Mouse (Mus musculus) forebrain, embryonic 10.5 days (tissue): ENCODE data around the gene Tmem233. TPM values are rescaled to one million over a fixed set of nuclear protein-coding genes. Genes with fewer than 3 reads are reported as not detected.

ENCODE experiments used
- DNase-seq: peaks from one replicate; pipeline ENCODE4 v3.0.0-alpha.2; 2017; ENCODE audit warnings: low spot score; ENCODE audit errors: extremely low spot score
- H3K27ac ChIP-seq: fragments of 300-500 bp; sonication (generic); 2 replicates; pipeline ENCODE4 v1.5.1; 2016; ENCODE audit warnings: mild to moderate bottlenecking
- H3K27me3 ChIP-seq: fragments of 300-500 bp; sonication (generic); 2 replicates; pipeline ENCODE4 v1.6.1; 2016; ENCODE audit warnings: mild to moderate bottlenecking; ENCODE audit not compliant: poor library complexity, severe bottlenecking
- H3K36me3 ChIP-seq: fragments of 300-500 bp; sonication (generic); replicated peaks from 2 replicates; pipeline ENCODE4 v1.6.1; 2016; ENCODE audit warnings: mild to moderate bottlenecking, moderate library complexity
- H3K4me1 ChIP-seq: fragments of 300-500 bp; sonication (generic); 2 replicates; pipeline ENCODE4 v1.6.1; 2016
- H3K4me3 ChIP-seq: fragments of 300-500 bp; sonication (generic); 2 replicates; pipeline ENCODE4 v1.5.1; 2016; ENCODE audit warnings: mild to moderate bottlenecking, moderate library complexity
- H3K9me3 ChIP-seq: fragments of 300-500 bp; sonication (generic); 2 replicates; pipeline ENCODE4 v1.6.1; 2016; ENCODE audit warnings: mild to moderate bottlenecking, moderate library complexity
- WGBS: fragments of 180-500 bp; shearing (Covaris S2); methylation state at CpG from one replicate; pipeline ENCODE4 v1.1.7; 2016; 5-methylcytosine and 5-hydroxymethylcytosine counted together
- polyA plus RNA-seq: library from polyadenylated mRNA; unstranded; fragments of >200 nt; fragmentation: Nextera tagmentation; extraction: Ambion mirVana; gene quantifications from 2 replicates; pipeline ENCODE4 v1.2.1, GENCODE M21; 2016

Tmem233 gene
- polyA plus RNA-seq, 1 experiment from 2014 or later, result not detected

DNA sequence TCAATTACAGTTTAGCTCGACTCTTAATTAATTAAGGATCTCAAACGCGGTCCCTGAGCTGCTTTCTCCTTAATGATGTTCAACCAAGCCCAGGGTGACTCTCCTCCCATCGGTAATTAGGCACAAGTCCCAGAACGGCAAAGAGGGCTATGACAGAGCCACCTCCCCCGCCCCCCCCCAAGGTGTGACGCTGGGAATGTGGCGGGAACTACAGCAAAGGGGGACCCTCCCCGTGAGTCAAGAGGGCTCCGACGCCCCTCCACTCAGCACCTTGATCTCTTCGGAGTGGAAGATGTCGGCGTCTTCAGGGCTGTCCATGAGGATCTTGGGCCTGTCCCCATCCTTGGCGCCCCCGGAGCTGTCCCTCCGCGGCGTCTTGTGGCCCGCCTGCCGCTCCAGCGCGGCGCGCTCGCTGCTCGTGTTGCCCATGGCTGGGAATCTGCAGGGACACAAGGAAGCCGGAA is 59.2 kb downstream of the Tmem233 start:
- DNase-seq, result no peak
- under 1% methylated on average over 28 of the region's 28 CpGs for WGBS

DNA sequence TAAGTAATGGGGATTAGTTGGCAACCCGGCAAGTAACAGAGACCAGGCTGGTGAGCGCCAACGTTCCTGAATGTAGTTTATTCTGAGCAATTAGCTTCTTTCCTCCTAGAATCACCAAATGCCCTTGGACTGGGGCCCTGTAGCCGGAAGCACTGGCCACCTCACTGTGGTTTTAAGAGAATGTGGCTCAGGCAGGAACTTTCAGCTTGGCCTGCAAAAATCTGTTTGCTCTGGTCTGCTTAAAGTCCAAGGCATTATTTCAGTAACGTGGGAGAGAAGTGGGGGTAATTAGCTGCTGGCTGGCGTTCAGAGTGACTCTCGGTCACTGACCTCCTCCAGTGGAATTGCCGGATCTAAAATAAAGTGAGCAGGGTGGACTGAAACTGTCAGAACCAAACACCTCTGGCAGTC is 59.8 kb downstream of the Tmem233 start:
- H3K27ac ChIP-seq, result peak overlapping the region; percentile 94
- H3K27me3 ChIP-seq, result no peaks in the 10 kb centered on the region
- 22% methylated on average over 8 of the region's 8 CpGs for WGBS
- no peaks in the 10 kb centered on the region for H3K9me3 ChIP-seq
- H3K36me3 ChIP-seq, result peaks cover 46% of the 10 kb centered on the region
- peaks cover 25% of the 10 kb centered on the region for H3K4me1 ChIP-seq
- DNase-seq, result no peak
- peak overlapping the region; percentile 86 for H3K4me3 ChIP-seq

More for the DNA sequence above, 59.2 kb downstream of the Tmem233 start:
- H3K4me1 ChIP-seq, result peaks cover 25% of the 10 kb centered on the region
- no peaks in the 10 kb centered on the region for H3K27me3 ChIP-seq
- H3K27ac ChIP-seq, result peak overlapping the region; percentile 94
- no peaks in the 10 kb centered on the region for H3K9me3 ChIP-seq
- H3K4me3 ChIP-seq, result peak overlapping the region; percentile 86
- H3K36me3 ChIP-seq, result peaks cover 40% of the 10 kb centered on the region

GRCm38 (mm10) chr5:116022658-116023200 is 60.3 kb downstream of the Tmem233 start:
- WGBS, result 86% methylated on average over 7 of the region's 7 CpGs
- H3K27ac ChIP-seq, result peak overlapping the region; percentile 94
- peak overlapping the region; percentile 86 for H3K4me3 ChIP-seq
- no peak for DNase-seq
- no peaks in the 10 kb centered on the region for H3K27me3 ChIP-seq
- peaks cover 25% of the 10 kb centered on the region for H3K4me1 ChIP-seq
- H3K9me3 ChIP-seq, result no peaks in the 10 kb centered on the region
- peaks cover 51% of the 10 kb centered on the region for H3K36me3 ChIP-seq

GRCm38 (mm10) chr5:116022131-116022530 is 60.9 kb downstream of the Tmem233 start:
- no peak for DNase-seq
- Histone ChIP-seq H3K4me3 (peak overlapping the region; percentile 86), H3K4me1 (peaks cover 25% of the 10 kb centered on the region), H3K36me3 (peaks cover 57% of the 10 kb centered on the region), H3K27ac (no peak overlapping the region), H3K9me3 (no peaks in the 10 kb centered on the region), H3K27me3 (no peaks in the 10 kb centered on the region)
- WGBS, result 93% methylated on average over 12 of the region's 12 CpGs

DNA sequence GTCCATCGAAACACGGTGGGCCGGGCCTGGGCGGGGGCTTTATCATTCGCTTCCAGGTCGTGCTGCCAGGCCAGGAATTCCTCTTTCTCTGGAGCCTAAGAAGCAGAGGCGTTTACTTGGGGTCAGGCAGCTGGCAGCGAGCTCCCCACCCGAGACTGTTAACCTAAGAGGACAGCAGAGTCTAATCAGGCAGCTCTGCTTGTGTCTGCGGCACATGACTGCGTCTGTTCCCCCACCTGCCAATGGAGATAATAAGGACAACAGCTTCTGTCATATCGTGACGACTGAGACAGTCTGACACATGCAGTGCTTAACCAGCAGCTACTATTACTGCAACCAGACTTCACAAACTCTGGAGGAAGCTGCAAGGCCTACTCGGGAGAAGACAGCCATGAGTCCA is 61.5 kb downstream of the Tmem233 start:
- Histone ChIP-seq H3K36me3 (peaks cover 63% of the 10 kb centered on the region), H3K27ac (no peak overlapping the region), H3K4me3 (no peak overlapping the region), H3K4me1 (peaks cover 25% of the 10 kb centered on the region), H3K27me3 (no peaks in the 10 kb centered on the region), H3K9me3 (no peaks in the 10 kb centered on the region)
- WGBS, result 95% methylated on average over 14 of the region's 14 CpGs
- DNase-seq, result no peak

GRCm38 (mm10) chr5:116019371-116019770 is 63.7 kb downstream of the Tmem233 start:
- WGBS, result 90% methylated on average over 11 of the region's 11 CpGs
- Histone ChIP-seq H3K36me3 (peaks cover 85% of the 10 kb centered on the region), H3K27me3 (no peaks in the 10 kb centered on the region)

GRCm38 (mm10) chr5:116018784-116019183 is 64.3 kb downstream of the Tmem233 start:
- Histone ChIP-seq H3K9me3 (no peaks in the 10 kb centered on the region), H3K4me1 (peaks cover 18% of the 10 kb centered on the region), H3K27ac (no peak overlapping the region), H3K4me3 (no peak overlapping the region), H3K36me3 (peaks cover 91% of the 10 kb centered on the region), H3K27me3 (no peaks in the 10 kb centered on the region)
- 90% methylated on average over 6 of the region's 6 CpGs for WGBS
- no peak for DNase-seq

More at GRCm38 (mm10) chr5:116019371-116019770, 63.7 kb downstream of the Tmem233 start:
- Histone ChIP-seq H3K4me1 (peaks cover 22% of the 10 kb centered on the region), H3K4me3 (no peak overlapping the region), H3K9me3 (no peaks in the 10 kb centered on the region), H3K27ac (no peak overlapping the region)
- DNase-seq, result no peak

GRCm38 (mm10) chr5:116018196-116018595 is 64.8 kb downstream of the Tmem233 start:
- no peak for DNase-seq
- Histone ChIP-seq H3K4me1 (peaks cover 13% of the 10 kb centered on the region), H3K27ac (no peak overlapping the region), H3K4me3 (no peak overlapping the region), H3K27me3 (no peaks in the 10 kb centered on the region), H3K36me3 (peaks cover 96% of the 10 kb centered on the region), H3K9me3 (no peaks in the 10 kb centered on the region)
- 91% methylated on average over 9 of the region's 9 CpGs for WGBS

GRCm38 (mm10) chr5:116017391-116017790 is 65.7 kb downstream of the Tmem233 start:
- Histone ChIP-seq H3K4me3 (no peak overlapping the region), H3K27ac (no peak overlapping the region), H3K4me1 (peaks cover 5% of the 10 kb centered on the region), H3K36me3 (peaks cover 100% of the 10 kb centered on the region), H3K27me3 (no peaks in the 10 kb centered on the region), H3K9me3 (no peaks in the 10 kb centered on the region)
- WGBS, result 96% methylated on average over 8 of the region's 8 CpGs
- DNase-seq, result no peak

DNA sequence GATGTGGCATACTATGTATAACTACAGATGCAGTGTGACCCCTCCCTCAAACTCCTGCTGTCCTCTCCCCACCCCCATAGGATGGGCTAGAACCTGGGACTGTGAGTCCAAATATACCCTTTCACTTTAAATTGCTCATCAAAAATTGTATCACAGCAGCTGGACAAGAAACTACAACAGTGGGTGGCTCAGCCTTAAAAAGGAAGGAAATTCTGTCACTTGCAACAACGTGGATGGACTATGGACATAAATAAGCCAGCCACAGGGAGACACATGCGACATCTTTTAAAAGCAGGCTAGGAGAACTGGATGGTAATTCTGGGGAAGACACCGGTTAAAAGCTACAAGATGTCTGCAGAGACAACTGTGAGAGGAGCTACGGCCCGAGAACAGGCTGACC is 66.5 kb downstream of the Tmem233 start:
- no peak overlapping the region for H3K4me3 ChIP-seq
- H3K27me3 ChIP-seq, result no peaks in the 10 kb centered on the region
- H3K9me3 ChIP-seq, result no peaks in the 10 kb centered on the region
- no peak overlapping the region for H3K27ac ChIP-seq
- H3K4me1 ChIP-seq, result no peaks in the 10 kb centered on the region
- 93% methylated on average over 5 of the region's 5 CpGs for WGBS
- no peak for DNase-seq
- H3K36me3 ChIP-seq, result peaks cover 92% of the 10 kb centered on the region

- H3K4me3 ChIP-seq, result no peak overlapping the region
- H3K4me1 ChIP-seq, result no peaks in the 10 kb centered on the region
- H3K27ac ChIP-seq, result no peak overlapping the region
- no peaks in the 10 kb centered on the region for H3K9me3 ChIP-seq
- WGBS, result 95% methylated on average over 11 of the region's 11 CpGs
- H3K36me3 ChIP-seq, result peaks cover 69% of the 10 kb centered on the region
- no peak for DNase-seq
- no peaks in the 10 kb centered on the region for H3K27me3 ChIP-seq
Measured at GRCm38 (mm10) chr5:116014237-116014636, 68.8 kb downstream of the Tmem233 start.

- H3K36me3 ChIP-seq, result peaks cover 65% of the 10 kb centered on the region
- no peaks in the 10 kb centered on the region for H3K4me1 ChIP-seq
- H3K9me3 ChIP-seq, result no peaks in the 10 kb centered on the region
- H3K4me3 ChIP-seq, result no peak overlapping the region
- DNase-seq, result no peak
- H3K27me3 ChIP-seq, result no peaks in the 10 kb centered on the region
- H3K27ac ChIP-seq, result no peak overlapping the region
- WGBS, result 88% methylated on average over 8 of the region's 8 CpGs
Measured at GRCm38 (mm10) chr5:116013821-116014220, 69.2 kb downstream of the Tmem233 start.

DNA sequence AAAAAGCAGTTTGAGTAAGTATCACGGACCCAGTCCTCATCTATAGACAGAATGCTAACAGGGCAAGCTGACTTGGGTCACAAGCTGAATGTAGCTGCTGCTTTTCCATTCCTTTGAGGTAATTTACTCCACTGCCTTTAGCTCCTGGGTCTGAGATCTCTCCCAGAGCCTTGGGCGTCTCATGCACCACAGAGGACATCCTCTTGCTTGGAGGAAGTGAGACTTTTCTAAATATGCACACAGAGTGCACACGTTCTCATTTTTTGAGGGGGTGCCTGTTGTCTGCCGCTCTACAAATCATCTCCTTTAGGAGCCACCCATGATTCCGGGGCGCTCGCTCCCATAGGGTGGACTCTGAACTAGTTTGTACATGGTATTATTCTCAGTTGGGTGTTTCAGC is 70.5 kb downstream of the Tmem233 start:
- WGBS, result 93% methylated on average over 7 of the region's 7 CpGs

More for the DNA sequence above, 70.5 kb downstream of the Tmem233 start:
- Histone ChIP-seq H3K9me3 (no peaks in the 10 kb centered on the region), H3K36me3 (peaks cover 60% of the 10 kb centered on the region), H3K27ac (no peak overlapping the region), H3K27me3 (no peaks in the 10 kb centered on the region), H3K4me3 (no peak overlapping the region), H3K4me1 (no peaks in the 10 kb centered on the region)
- DNase-seq, result no peak
